Mouse (Mus musculus) Patski (cell line): ENCODE results near the gene Runx1. TPM values are rescaled to one million over a fixed set of nuclear protein-coding genes. Genes with fewer than 3 reads are reported as not detected.

Experiments used
- ATAC-seq: fragments of 100-300 bp; one replicate; pipeline ENCODE4 v1.8.0; 2021
- CTCF ChIA-PET: fragments of 350-600 bp; sonication (Branson Sonifier 250); formaldehyde crosslinking; loops from one replicate; lab custom pipeline; 2022; ENCODE audit warnings: inconsistent platforms; lab: Charles Lee
- POLR2A ChIA-PET: fragments of 350-600 bp; sonication (Branson Sonifier 250); formaldehyde crosslinking; loops from one replicate; lab custom pipeline; 2022; ENCODE audit warnings: antibody characterized with exemption, inconsistent platforms; lab: Charles Lee
- DNase-seq: peaks from one replicate; pipeline ENCODE4 v3.0.0-alpha.2; 2011; ENCODE audit warnings: low read depth, low spot score
- H3K27me3 ChIP-seq: fragments of 371-371 bp; one replicate; pipeline ENCODE4 v1.5.1; 2021
- CTCF ChIP-seq: fragments of 100-300 bp; IDR thresholded peaks from one replicate; pipeline ENCODE4 v1.5.1; 2021
- in situ Hi-C: fragments of 300-500 bp; cut with MboI; formaldehyde crosslinking; loops from 3 replicates; pipeline ENCODE4 v1.11.1; 2018; ENCODE audit warnings: low pct_unique_long_range_greater_than_20kb, mixed read lengths
- polyA plus RNA-seq: library from polyadenylated mRNA; unstranded; gene quantifications from one replicate; pipeline ENCODE4 v1.2.3, GENCODE M21; 2021

Gene Runx1
- polyA plus RNA-seq, 1 experiment from 2014 or later = 42.5 TPM

- in situ Hi-C loops = no loop called here
- POLR2A ChIA-PET = no interaction called here
- H3K27me3 ChIP-seq = no peaks in the 10 kb centered on the region
- TF ChIP-seq CTCF = no peak
- DNase-seq (no peak), ATAC-seq (no peak)
- CTCF ChIA-PET = no interaction called here
Measured at GRCm38 (mm10) chr16:92738476-92739010, 87.4 kb downstream of the Runx1 start.

GRCm38 (mm10) chr16:92726870-92727269 lies 99.1 kb downstream of the Runx1 start:
- ATAC-seq (no peak), DNase-seq (no peak)
- in situ Hi-C loops = no loop called here
- POLR2A ChIA-PET = no interaction called here
- CTCF ChIA-PET = no interaction called here
- no peaks in the 10 kb centered on the region for H3K27me3 ChIP-seq
- no peak for TF ChIP-seq CTCF

- DNase-seq (no peak), ATAC-seq (no peak)
- no peaks in the 10 kb centered on the region for H3K27me3 ChIP-seq
- TF ChIP-seq CTCF = no peak
- ChIA-PET CTCF (no interaction called here), POLR2A (no interaction called here)
- in situ Hi-C loops = no loop called here
Measured at GRCm38 (mm10) chr16:92724526-92724925, 101.4 kb downstream of the Runx1 start.

- TF ChIP-seq CTCF = no peak
- CTCF ChIA-PET = interaction anchor here (1.1 to 1.2 kb wide), 2 partner anchors 9 to 12 kb away, joined by 3 to 6 read pairs; no protein-coding TSS in a partner anchor
Measured at GRCm38 (mm10) chr16:92720678-92721077, 105.3 kb downstream of the Runx1 start.

GRCm38 (mm10) chr16:92719725-92720124 lies 106.2 kb downstream of the Runx1 start:
- CTCF ChIA-PET = interaction anchor here (1.1 to 1.2 kb wide), 3 partner anchors 9 to 13 kb away, joined by 3 to 6 read pairs (median 5); no protein-coding TSS in a partner anchor
- in situ Hi-C loops = no loop called here
- no peak for TF ChIP-seq CTCF
- DNase-seq = no peak
- H3K27me3 ChIP-seq = no peaks in the 10 kb centered on the region
- no peak for ATAC-seq
- POLR2A ChIA-PET = no interaction called here

More at GRCm38 (mm10) chr16:92720678-92721077, 105.3 kb downstream of the Runx1 start:
- in situ Hi-C loops = no loop called here
- H3K27me3 ChIP-seq = no peaks in the 10 kb centered on the region
- ATAC-seq (no peak), DNase-seq (no peak)
- POLR2A ChIA-PET = no interaction called here

- ATAC-seq = no peak
- no peak for DNase-seq
- ChIA-PET POLR2A (no interaction called here), CTCF (no interaction called here)
- H3K27me3 ChIP-seq = no peaks in the 10 kb centered on the region
- TF ChIP-seq CTCF = no peak
- in situ Hi-C loops = no loop called here
Measured at GRCm38 (mm10) chr16:92715599-92716483, 110.1 kb downstream of the Runx1 start.

- in situ Hi-C loops = no loop called here
- ChIA-PET POLR2A (no interaction called here), CTCF (interaction anchor here (0.9 to 1.5 kb wide), 2 partner anchors 9 to 11 kb away, joined by 4 to 5 read pairs; no protein-coding TSS in a partner anchor)
- DNase-seq (no peak), ATAC-seq (peak; percentile 31)
- no peak for TF ChIP-seq CTCF
- H3K27me3 ChIP-seq = no peaks in the 10 kb centered on the region
Measured at GRCm38 (mm10) chr16:92710161-92710560, 115.8 kb downstream of the Runx1 start.

- POLR2A ChIA-PET = interaction anchor here (1.6 kb wide), 1 partner anchor 11 kb away, joined by 5 read pairs; no protein-coding TSS in a partner anchor
- CTCF ChIA-PET = no interaction called here
- TF ChIP-seq CTCF = peak; percentile 50
- DNase-seq = no peak
- no peaks in the 10 kb centered on the region for H3K27me3 ChIP-seq
- in situ Hi-C loops = no loop called here
- no peak for ATAC-seq
Measured at GRCm38 (mm10) chr16:92708718-92709117, 117.2 kb downstream of the Runx1 start.

GRCm38 (mm10) chr16:92707712-92708111 lies 118.2 kb downstream of the Runx1 start:
- ChIA-PET POLR2A (interaction anchor here (1.6 kb wide), 1 partner anchor 10 kb away, joined by 5 read pairs; no protein-coding TSS in a partner anchor), CTCF (no interaction called here)
- no peaks in the 10 kb centered on the region for H3K27me3 ChIP-seq
- TF ChIP-seq CTCF = no peak
- DNase-seq = no peak
- in situ Hi-C loops = no loop called here
- no peak for ATAC-seq

GRCm38 (mm10) chr16:92707146-92707545 lies 118.8 kb downstream of the Runx1 start:
- no peaks in the 10 kb centered on the region for H3K27me3 ChIP-seq
- TF ChIP-seq CTCF = no peak
- ChIA-PET CTCF (interaction anchor here (1.3 kb wide), 1 partner anchor 747 kb away, joined by 3 read pairs; no protein-coding TSS in a partner anchor), POLR2A (interaction anchor here (0.6 kb wide), 1 partner anchor 452 kb away, joined by 4 read pairs; no protein-coding TSS in a partner anchor)
- ATAC-seq (no peak), DNase-seq (no peak)
- in situ Hi-C loops = no loop called here
